Mouse (Mus musculus): Measurements from ENCODE around the gene Rtl9. TPM values are rescaled to one million over a fixed set of nuclear protein-coding genes. Genes with fewer than 3 reads are reported as not detected.

Gene Rtl9
- polyA plus RNA-seq, 1 experiment, result not detected

DNA sequence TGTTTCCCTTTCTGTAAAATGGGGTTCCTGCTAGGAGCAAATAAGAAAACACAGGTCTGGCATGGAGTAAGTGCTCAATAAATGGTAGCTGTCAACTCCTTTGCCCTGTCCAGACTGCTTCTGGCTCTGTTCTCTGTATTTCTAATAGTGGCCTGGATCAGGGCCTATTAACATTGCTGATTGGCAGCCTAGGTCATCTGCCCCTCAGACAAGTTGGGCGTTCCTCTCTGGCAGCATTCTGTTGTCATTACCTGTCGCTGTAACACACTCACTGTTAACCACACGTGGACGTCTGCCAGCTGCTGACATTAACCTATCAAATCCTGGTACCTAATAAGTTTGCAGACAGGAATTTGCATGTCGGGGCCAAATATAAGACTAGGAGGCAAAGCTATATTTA, 31.8 kb upstream of the Rtl9 start:
- no peak overlapping the region for H3K4me3 ChIP-seq (ENCODE audit: insufficient read depth, low read length)
- H3K4me1 ChIP-seq (ENCODE audit: control insufficient read depth, insufficient read depth, low read length), result peaks cover 6% of the 10 kb centered on the region
- no peak overlapping the region for H3K27ac ChIP-seq (ENCODE audit: insufficient read depth, low read depth, low read length)
- TF ChIP-seq CTCF (IDR thresholded peaks at IDR 0.05; ENCODE audit: low read depth, low read length), result no peak
- no peak for TF ChIP-seq POLR2A (IDR thresholded peaks at IDR 0.05; ENCODE audit: borderline replicate concordance, low read depth, low read length)

GRCm38 (mm10) chrX:143080458-143081336, 18.7 kb upstream of the Rtl9 start:
- no peaks in the 10 kb centered on the region for H3K4me1 ChIP-seq (ENCODE audit: control insufficient read depth, insufficient read depth, low read length)
- TF ChIP-seq POLR2A (IDR thresholded peaks at IDR 0.05; ENCODE audit: borderline replicate concordance, low read depth, low read length), result no peak
- TF ChIP-seq CTCF (IDR thresholded peaks at IDR 0.05; ENCODE audit: low read depth, low read length), result no peak
- H3K27ac ChIP-seq (ENCODE audit: insufficient read depth, low read depth, low read length), result no peak overlapping the region
- H3K4me3 ChIP-seq (ENCODE audit: insufficient read depth, low read length), result no peak overlapping the region

GRCm38 (mm10) chrX:143082732-143083131, 16.7 kb upstream of the Rtl9 start:
- H3K4me3 ChIP-seq (ENCODE audit: insufficient read depth, low read length), result no peak overlapping the region
- H3K4me1 ChIP-seq (ENCODE audit: control insufficient read depth, insufficient read depth, low read length), result no peaks in the 10 kb centered on the region
- TF ChIP-seq CTCF (IDR thresholded peaks at IDR 0.05; ENCODE audit: low read depth, low read length) (no peak), POLR2A (IDR thresholded peaks at IDR 0.05; ENCODE audit: borderline replicate concordance, low read depth, low read length) (no peak)
- H3K27ac ChIP-seq (ENCODE audit: insufficient read depth, low read depth, low read length), result no peak overlapping the region

DNA sequence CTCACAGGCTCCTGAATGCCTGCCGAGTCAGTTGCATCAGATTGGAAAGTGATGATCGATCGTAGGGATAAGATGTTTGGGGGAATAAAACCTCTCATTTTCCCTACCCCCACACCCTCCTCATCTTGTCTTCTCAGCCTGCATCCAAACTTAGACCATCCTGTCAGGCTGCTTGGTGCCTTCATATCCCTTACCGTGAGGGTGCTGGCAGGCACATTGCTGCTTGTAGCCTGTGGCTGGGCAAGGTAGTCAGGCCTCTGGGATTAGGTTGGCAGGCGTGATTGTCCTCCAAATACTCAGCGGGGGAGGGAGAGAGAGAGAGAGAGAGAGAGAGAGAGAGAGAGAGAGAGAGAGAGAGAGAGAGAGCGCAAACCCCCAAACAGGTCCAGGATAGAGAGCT, 11.2 kb upstream of the Rtl9 start:
- Histone ChIP-seq H3K27ac (ENCODE audit: insufficient read depth, low read depth, low read length) (no peak overlapping the region), H3K4me1 (ENCODE audit: control insufficient read depth, insufficient read depth, low read length) (no peaks in the 10 kb centered on the region), H3K4me3 (ENCODE audit: insufficient read depth, low read length) (no peak overlapping the region)
- no peak for TF ChIP-seq POLR2A (IDR thresholded peaks at IDR 0.05; ENCODE audit: borderline replicate concordance, low read depth, low read length)
- no peak for TF ChIP-seq CTCF (IDR thresholded peaks at IDR 0.05; ENCODE audit: low read depth, low read length)

DNA sequence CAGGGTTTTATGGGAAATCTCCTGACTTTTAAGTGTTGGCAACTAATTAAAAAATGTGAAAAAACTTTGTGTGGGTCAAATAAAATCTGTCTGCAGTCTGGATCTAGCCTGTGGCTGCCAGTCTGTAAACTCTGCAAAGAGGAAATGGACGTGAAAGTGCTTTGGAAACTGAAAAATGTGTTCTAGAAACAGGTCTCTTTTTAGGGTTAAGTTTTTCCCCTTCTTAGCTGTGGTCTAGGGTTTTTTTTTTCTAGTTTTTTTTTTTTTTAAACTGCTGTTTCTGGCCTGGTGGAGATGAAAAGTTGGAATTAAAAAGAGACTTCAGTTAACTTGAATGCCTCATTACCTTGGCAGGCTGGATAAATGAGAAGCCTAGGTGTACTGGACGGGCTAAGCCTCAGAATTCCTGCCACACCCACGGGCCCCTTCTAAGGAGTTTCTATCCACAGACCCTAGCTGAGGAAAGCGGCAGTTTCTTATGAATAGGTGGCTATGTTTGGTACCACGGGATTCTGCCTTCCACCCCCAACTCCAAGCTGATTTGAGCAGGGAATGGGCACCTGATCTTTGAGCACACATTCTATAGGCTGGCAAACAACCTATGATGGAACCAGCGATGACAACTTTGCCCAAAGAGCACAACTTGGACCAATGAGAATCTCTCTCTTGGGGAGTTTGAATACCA, 8.3 kb upstream of the Rtl9 start:
- Histone ChIP-seq H3K4me3 (ENCODE audit: insufficient read depth, low read length) (no peak overlapping the region), H3K27ac (ENCODE audit: insufficient read depth, low read depth, low read length) (no peak overlapping the region), H3K4me1 (ENCODE audit: control insufficient read depth, insufficient read depth, low read length) (no peaks in the 10 kb centered on the region)
- TF ChIP-seq CTCF (IDR thresholded peaks at IDR 0.05; ENCODE audit: low read depth, low read length) (no peak), POLR2A (IDR thresholded peaks at IDR 0.05; ENCODE audit: borderline replicate concordance, low read depth, low read length) (no peak)

GRCm38 (mm10) chrX:143097551-143097950, 1.8 kb upstream of the Rtl9 start:
- TF ChIP-seq POLR2A (IDR thresholded peaks at IDR 0.05; ENCODE audit: borderline replicate concordance, low read depth, low read length), result no peak
- TF ChIP-seq CTCF (IDR thresholded peaks at IDR 0.05; ENCODE audit: low read depth, low read length), result no peak
- no peak overlapping the region for H3K27ac ChIP-seq (ENCODE audit: insufficient read depth, low read depth, low read length)
- H3K4me3 ChIP-seq (ENCODE audit: insufficient read depth, low read length), result no peak overlapping the region
- H3K4me1 ChIP-seq (ENCODE audit: control insufficient read depth, insufficient read depth, low read length), result no peaks in the 10 kb centered on the region

- H3K4me1 ChIP-seq (ENCODE audit: control insufficient read depth, insufficient read depth, low read length), result no peaks in the 10 kb centered on the region
- H3K27ac ChIP-seq (ENCODE audit: insufficient read depth, low read depth, low read length), result no peak overlapping the region
- H3K4me3 ChIP-seq (ENCODE audit: insufficient read depth, low read length), result no peak overlapping the region
- TF ChIP-seq POLR2A (IDR thresholded peaks at IDR 0.05; ENCODE audit: borderline replicate concordance, low read depth, low read length) (no peak), CTCF (IDR thresholded peaks at IDR 0.05; ENCODE audit: low read depth, low read length) (no peak)
These were observed 3.8 kb downstream of the Rtl9 start for GRCm38 (mm10) chrX:143103146-143103545.

DNA sequence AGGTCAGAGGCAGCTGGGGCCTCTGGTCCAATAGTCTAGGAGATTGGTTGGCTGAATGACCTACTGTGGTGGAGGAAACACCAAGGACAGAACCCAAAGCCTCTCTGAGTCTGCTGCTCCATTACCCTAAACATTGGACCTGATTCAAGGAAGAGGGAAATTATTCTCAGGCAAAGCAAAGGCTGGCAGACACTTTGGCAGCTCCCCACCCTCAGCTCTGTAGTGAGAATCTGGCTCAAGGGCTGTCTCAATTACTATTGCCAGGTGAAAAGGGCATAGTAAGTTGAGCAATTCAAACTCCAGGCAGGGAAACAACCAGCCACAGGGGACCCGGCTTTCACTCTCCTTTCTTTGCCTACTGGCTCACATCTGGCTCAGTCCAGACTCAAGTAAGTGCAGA, 6.5 kb downstream of the Rtl9 start:
- H3K27ac ChIP-seq (ENCODE audit: insufficient read depth, low read depth, low read length), result no peak overlapping the region
- H3K4me3 ChIP-seq (ENCODE audit: insufficient read depth, low read length), result no peak overlapping the region
- TF ChIP-seq CTCF (IDR thresholded peaks at IDR 0.05; ENCODE audit: low read depth, low read length) (no peak), POLR2A (IDR thresholded peaks at IDR 0.05; ENCODE audit: borderline replicate concordance, low read depth, low read length) (no peak)
- H3K4me1 ChIP-seq (ENCODE audit: control insufficient read depth, insufficient read depth, low read length), result no peaks in the 10 kb centered on the region

DNA sequence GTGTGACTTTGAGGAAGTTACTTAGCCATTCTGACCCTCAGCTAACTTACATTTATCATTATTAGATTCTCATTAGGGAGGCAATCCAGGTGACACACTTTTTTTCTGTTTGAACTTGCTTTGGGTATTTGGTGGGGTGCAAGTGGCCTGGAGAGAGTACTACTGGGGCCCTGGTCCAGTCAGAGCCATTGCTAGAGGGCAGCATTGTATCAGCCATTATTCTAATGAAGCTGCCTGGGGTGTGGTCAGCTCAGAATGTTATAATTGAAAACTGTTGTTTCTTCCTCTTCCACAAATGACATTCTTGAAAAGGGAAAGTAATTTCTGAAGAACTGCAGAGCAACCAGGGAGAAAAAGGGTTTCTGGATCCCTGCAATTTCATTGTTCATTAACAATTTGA, 13.2 kb downstream of the Rtl9 start:
- no peak overlapping the region for H3K4me3 ChIP-seq (ENCODE audit: insufficient read depth, low read length)
- no peak overlapping the region for H3K27ac ChIP-seq (ENCODE audit: insufficient read depth, low read depth, low read length)
- no peaks in the 10 kb centered on the region for H3K4me1 ChIP-seq (ENCODE audit: control insufficient read depth, insufficient read depth, low read length)
- TF ChIP-seq CTCF (IDR thresholded peaks at IDR 0.05; ENCODE audit: low read depth, low read length) (no peak), POLR2A (IDR thresholded peaks at IDR 0.05; ENCODE audit: borderline replicate concordance, low read depth, low read length) (no peak)

Other genes with a start within 250 kb of the Rtl9 start
- gene Ammecr1, start 132.9 kb upstream of the Rtl9 start, polyA plus RNA-seq (2012; ENCODE audit: insufficient read depth, insufficient read length, missing spikeins), result 4.4 and 5.1 TPM in 2 replicates